Mouse (Mus musculus) erythroblast, embryonic 14.5 days (primary cell): Measurements from ENCODE around the gene Foxo6.

ENCODE experiments used
- GATA1 ChIP-seq: IDR thresholded peaks from 2 replicates; pipeline ENCODE4 v1.6.1; 2012; ENCODE audit warnings: low read length, inconsistent platforms, mixed read lengths
- TAL1 ChIP-seq: IDR thresholded peaks from 3 replicates; pipeline ENCODE4 v1.6.1; 2012; ENCODE audit warnings: low read length, inconsistent platforms, mixed read lengths

DNA sequence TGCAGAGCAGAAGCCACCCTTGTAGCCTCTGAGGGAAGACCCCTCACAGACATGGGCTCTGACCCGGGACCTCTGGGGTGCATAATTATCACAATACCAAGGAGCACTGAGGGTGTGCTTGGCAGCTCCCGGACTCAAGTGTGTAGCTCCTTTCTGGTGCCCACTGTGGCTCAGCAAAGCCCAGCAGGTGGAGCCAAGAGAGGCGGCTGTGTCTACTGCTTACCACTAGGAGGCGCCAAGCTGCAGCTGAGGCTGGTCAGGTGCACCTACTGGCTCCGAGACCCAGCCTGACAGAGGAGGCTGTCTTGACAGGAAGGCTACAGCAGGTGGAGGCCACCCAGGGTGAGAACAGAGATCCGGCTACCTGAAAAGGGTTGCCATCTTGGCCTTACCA lies 56.9 kb downstream of the Foxo6 start:
- no peak for TF ChIP-seq GATA1
- TF ChIP-seq TAL1, result no peak
